Mouse (Mus musculus) right cerebral cortex, postnatal 4 days (tissue): ENCODE data around the gene Hexim2.
A peak's percentile ranks its signal among the peaks of the same experiment; 100 is the strongest.

Source experiments
- DNase-seq: peaks from one replicate; pipeline ENCODE4 v3.0.0-alpha.2; 2022

Hexim2 gene

DNA sequence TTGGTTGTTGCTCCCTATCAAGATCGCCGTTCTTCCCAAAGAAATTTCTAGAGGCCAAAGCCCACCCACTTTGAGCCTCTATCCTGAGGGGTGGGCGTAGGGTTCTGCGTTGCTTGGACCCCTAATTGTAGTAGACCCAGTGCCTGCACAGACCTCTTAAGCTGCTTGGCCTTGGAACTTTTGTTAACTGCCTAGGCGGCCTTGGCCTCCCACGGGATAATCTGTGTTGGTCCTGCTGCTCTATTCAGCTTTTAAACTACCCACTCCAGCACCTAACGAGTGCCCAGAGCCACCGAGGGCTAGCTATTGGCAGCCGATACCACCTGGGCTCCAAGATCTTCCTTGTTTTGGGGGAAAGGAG lies 19.7 kb upstream of the Hexim2 start:
- no peak for DNase-seq

DNA sequence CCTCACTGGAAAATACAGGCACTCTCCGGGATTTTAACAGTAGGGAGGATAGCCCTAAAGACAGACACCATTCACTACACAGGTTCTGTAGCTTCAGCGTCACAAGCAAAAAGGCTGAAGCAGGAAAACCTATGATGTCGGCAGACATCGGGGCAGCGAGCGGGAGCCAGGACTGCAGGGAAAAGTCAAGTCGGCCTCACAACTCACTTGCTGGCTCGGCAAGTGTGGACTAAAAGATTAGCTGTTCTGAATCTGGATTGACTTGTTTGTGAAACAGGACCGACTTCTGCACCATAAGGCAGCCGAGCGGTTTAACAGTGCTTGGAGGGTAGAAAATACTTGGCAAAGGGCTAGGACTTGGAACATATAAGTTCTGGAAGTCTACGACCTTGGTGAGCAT lies 19.2 kb upstream of the Hexim2 start:
- DNase-seq: no peak

DNA sequence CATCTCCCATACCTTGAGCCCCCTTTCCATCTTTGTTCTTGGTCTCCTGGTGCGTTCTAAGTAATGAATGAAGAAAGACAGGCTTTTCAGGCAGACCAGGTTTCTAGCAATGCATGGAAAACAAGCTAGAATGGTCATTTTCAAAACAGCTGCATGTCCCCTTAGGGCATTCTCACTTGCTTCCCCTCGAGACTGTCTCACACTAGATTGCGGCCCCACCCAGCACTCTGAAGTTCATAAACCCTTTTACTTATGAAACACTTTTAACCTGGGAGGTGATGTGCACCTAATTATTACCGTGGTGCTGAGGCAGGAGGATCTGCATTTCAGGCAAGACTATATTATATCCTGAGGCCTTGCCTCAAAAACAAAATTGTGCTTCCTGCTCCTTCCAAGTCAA lies 18.5 kb upstream of the Hexim2 start:
- no peak for DNase-seq

DNA sequence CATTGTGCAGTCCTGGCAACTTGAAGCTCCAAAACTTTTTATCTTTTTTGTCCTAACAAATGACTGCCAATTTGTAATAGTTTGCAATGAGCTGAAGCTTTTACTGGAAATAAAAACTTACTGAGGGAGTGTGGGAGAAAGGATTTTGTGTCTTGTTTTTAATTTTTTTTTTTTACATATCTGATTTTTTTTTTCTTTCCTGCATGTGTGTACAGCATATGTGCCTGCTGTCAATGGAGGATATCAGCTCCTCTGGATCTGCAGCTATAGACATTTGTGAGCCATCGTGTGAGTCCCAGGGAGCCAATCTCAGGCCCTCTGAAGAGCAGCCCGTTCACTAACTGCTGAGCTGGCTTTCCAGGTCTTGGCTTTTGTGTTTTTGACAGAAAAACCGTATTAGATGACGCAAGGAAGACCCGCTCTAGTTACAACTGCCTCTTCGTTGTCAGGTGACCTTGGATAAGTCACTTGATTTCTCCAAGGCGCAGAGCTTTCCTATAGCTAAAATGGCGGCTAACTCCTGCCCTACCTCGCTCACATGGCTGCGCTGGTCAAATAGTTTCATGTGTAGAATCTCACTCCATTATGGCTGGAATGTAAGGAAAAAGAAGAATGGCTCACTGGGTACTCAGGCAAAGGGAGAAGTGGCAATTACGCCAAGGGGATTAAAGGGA lies 17.8 kb upstream of the Hexim2 start:
- DNase-seq: no peak

DNA sequence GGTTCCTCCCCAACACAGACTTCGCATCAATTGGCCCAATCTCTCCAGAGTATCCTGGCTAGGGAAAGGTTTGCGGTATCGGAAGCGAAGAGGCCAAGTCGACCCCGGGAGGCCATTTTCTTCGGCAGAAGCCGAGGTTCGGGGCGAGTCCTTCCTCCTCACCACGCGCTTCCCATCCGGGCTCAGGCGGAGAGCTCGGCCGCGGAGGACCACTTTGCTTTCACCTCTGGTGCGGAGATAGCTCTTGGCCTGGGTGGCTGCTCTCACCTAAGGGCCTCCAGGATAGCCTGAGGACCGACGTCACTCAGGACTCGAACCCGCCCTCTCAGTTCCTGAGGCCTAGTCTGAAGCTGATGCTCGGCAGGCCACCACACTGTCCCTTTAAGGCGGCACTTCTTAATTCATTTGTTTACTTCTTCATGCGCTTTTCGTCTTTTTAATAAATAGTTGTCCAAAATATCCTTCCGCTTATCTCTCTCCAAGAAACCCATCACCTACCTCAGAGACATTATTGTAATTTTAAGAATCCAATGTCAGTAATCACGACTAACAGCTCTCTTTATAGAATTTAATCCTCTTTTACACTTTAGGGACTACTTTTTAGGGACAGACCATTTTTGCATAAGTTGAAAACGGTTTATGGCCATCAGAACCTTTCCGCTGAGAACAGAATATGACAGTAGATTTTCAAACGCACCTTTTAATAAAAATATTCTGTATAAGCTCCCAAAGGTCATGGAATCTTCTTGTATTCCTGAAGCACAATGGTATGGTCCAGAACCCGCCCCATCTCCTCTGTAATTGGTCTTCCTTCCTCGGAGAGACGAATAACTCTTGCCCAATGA lies 16.8 kb upstream of the Hexim2 start:
- DNase-seq: peak; percentile 73

DNA sequence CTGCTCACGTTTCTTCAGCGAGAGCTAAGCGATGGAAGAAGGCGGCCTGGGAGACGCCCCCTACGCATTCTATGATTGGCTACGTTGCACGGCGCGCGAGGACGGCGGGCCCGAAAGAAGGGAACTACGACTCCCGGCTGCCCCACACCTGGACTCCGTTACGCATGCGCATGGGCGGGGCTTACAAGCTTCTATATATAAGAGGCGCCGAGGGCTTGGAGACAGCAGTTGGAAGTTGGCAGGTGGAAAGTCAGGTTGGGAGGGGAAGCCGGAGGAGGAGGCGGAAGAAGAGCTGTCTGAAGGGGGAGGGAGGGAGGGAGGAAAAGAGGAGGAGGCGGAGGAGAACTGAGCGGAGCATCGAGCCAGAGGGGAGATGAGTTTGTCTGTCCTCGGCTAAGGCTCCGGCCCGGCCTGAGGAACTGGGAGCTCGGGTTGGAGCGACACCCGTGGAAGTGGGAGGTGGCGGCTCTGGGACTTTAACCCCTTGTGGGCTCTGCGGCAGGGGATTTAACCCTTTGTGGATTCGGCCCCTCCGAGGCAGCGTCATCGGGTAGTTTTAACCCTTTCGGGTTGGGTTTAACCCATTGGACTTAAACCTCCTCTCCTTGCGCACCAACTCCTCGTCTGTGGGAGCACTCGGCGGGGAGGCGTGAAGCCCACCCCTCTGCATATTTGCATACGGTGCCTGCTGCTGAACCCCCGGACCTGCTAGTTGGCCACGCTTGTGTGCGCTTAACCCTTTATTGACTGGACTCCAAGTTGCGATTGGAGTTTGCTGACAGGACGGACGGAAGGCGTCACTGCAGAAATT lies 16.0 kb upstream of the Hexim2 start, which contains the start of gene Hexim1:
Gene Hexim1, plus strand, starts transcription at position 224 of the 811 bp plus-strand sequence.
- DNase-seq: peak; percentile 99

DNA sequence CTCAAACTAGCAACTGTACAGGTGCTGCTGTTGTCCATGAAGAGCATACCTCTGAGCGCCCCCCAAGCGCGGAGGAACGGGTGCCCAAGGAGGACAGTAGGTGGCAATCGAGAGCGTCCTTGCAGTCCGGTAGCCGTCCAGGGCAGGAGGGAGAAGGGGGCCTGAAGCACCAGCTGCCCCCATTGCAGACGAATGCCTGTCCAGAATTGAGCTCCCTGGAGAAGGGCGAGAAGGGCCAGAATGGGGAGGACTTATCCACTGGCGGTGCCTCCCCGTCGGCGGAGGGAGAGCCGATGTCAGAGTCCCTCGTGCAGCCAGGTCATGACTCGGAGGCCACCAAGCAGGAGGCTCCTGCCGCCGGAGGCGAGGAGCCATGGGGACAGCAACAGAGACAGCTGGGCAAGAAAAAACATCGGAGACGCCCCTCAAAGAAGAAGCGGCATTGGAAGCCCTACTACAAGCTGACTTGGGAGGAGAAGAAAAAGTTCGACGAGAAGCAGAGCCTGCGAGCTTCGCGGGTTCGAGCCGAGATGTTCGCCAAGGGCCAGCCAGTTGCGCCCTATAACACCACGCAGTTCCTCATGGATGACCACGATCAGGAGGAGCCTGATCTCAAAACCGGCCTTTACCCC lies 15.2 kb upstream of the Hexim2 start:
- peak; percentile 67 for DNase-seq

DNA sequence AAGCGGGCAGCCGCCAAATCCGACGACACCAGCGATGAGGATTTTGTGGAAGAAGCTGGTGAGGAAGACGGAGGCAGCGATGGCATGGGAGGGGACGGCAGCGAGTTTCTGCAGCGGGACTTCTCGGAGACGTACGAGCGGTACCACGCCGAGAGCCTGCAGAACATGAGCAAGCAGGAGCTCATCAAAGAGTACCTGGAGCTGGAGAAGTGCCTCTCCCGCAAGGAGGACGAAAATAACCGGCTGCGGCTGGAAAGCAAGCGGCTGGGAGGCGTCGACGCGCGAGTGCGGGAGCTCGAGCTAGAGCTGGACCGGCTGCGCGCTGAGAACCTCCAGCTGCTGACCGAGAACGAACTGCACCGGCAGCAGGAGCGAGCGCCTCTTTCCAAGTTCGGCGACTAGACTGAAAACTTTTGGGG lies 14.6 kb upstream of the Hexim2 start:
- DNase-seq: no peak

DNA sequence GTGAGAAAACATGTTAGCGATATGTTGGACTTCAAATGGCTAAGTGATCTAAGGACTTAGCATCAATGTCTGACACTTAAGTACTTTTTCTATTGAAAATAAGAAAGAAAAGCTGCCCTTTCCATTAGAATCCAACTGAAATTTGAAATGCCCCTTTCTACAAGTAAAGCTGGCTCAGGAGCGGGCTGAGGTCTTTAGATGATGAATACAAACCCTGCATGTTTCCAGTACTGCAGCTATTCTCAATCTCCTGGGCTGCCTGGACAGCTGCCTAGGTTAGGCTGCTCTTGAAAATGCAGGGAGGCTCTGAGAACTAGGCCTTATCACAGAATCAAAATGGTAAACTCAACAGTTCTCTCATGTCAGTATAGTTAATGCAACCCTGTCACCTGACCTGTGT lies 13.4 kb upstream of the Hexim2 start:
- DNase-seq: no peak

DNA sequence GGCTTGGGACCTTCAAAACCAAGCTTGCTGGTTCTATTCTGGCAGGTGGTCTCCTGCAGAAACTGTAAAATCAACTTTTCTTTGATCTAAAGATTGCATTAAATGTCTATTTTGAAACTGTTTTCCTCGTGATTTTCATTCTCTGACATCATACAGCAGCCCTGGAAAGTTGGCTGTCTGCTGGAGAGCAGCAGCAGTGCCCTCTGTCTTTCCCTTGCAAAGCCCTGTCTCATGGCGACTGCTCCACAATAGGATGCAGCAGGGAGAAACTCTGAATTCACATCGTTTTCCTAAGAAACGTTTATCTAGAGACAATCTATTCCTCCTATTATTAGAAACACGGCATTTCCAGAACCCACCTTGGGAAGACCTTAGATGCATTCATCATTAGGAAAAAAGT lies 12.6 kb upstream of the Hexim2 start:
- no peak for DNase-seq

DNA sequence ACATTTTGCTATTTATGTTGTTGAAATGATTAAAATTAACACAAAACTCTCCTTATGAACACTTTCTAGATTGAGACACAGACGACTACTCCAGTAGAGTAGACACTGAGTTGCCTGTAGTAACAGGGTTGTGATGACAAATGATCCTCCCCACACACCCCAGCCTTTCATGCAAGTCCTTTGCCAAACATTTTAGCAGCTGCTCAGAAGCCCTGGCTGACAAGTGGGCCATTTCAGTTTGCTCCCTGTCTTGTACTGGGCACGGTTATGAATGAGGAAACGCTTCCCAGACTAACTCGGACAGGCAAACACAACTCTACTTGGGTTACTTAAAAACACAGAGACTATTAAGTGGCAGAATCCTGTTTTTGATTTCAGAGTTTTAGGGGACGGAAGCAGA lies 11.9 kb upstream of the Hexim2 start:
- DNase-seq: no peak

DNA sequence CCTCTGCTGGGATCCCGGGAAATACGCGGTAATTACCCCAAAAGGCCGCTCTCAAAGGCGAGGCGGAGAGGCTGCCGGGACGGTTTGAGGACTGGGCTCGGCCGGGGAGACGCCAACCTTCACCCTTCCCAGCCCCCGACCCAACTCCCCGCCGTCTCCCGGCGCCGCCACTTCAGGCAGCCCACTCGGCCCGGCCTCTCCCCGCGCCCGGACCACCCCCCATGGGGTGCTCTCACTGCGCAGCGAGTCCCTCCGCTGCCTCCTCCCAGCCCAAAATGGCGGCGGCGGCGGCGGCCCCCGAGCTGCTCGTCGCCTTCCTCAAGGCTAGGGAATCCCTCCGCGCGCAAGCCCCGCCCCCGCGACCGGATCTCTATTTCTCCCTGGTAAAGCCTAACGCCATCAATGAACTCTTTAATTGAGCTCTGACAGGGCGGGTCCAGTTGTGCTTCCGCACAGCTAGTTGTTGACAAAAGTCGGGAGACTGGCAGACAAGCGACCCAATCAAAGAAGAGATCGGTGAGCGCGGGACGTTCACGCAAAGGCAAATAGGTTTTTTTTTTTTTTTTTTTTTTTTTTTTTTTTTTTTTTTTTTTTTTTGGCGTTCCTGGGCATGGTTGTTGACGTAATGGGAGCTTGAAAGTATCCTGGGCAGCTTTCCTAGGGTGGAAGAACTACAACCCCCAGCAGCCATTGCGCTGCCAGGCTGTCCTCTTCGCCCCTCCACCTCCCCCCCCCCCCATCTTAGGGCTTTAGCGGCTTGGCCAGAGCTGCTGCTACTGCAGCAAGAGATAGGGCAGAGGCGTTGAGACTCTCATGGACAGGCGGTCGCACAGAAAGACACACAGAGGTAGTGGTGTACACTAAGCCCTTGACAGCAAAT lies 587 bp downstream of the Hexim2 start:
- peak; percentile 100 for DNase-seq

DNA sequence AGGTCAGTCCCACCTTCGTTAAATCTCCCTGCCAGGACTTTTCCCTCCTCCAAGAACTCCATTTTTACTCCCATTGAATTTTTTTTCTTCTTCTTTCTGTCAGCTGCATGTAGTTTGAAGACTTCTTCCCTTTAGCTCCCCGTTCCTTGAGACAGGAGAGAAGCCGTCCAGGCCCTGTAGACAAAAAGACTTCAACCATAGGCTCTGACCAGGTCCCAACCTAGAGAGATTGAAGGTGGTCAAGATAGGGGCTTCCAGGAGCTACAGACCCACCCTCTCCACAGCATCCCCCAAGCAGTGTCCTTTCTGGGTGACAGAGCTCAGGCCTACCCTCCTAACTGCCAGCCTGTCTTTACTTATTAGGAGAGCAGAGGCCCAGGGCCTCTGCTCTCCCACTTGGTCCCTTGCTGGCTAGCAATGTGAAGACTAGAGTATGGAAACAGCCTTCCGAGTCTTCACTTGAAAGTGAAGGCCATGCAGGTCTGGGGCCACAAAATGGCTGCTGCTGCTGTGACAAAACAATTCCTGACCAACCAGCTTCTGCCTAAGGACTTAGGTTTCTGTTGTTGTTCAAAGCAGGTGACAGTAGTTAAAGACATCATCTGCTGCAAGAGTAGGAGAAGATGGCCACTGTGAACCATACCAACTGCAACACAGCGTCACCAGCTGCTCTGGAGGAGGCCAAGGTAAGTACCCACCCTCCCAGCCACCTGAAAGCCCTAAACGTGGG lies 1.4 kb downstream of the Hexim2 start:
- no peak for DNase-seq

DNA sequence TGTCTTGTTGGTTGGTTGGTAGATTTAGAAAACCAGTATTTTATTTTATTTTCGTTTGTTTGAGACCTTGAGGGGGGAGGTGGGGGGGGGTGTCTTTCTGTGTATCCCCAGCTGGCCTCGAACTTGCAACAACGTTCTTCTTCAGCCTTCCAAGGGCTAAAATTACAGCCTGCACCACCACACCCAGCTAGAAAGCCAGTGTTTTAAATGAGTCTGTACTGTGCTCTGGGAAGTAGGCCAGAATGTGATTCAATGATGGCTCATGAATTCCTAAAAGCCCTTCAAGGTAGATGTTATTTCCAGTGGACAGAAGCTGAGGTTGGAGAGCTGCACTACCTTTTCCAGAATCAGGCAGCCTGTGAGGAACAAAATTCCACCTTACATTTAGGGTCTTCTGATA lies 2.0 kb downstream of the Hexim2 start:
- no peak for DNase-seq

DNA sequence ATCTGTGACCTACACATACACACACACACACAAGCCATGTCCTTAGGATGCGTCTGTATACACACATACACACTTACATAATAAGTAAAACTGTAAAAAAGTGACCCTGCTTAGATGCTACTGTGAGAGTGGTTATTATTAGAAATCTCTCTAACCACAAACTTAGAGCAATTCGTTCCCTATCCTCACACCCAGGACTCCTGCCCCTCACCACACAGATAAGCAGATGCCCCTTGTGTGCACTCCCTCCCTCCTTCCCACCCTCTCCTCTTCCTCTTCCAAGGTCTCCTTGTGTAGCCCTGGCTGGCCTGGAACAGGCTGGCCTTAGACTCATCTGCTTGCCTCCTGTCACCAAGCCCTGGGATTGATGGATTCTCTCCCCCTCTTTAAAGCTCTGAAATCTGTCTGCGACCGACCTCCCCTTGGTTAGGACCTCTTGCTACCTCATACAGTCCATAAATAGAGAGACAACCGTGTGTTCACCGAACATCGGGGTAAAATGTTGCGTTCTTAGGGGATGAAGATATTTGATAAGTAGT lies 3.9 kb downstream of the Hexim2 start:
- DNase-seq: no peak

DNA sequence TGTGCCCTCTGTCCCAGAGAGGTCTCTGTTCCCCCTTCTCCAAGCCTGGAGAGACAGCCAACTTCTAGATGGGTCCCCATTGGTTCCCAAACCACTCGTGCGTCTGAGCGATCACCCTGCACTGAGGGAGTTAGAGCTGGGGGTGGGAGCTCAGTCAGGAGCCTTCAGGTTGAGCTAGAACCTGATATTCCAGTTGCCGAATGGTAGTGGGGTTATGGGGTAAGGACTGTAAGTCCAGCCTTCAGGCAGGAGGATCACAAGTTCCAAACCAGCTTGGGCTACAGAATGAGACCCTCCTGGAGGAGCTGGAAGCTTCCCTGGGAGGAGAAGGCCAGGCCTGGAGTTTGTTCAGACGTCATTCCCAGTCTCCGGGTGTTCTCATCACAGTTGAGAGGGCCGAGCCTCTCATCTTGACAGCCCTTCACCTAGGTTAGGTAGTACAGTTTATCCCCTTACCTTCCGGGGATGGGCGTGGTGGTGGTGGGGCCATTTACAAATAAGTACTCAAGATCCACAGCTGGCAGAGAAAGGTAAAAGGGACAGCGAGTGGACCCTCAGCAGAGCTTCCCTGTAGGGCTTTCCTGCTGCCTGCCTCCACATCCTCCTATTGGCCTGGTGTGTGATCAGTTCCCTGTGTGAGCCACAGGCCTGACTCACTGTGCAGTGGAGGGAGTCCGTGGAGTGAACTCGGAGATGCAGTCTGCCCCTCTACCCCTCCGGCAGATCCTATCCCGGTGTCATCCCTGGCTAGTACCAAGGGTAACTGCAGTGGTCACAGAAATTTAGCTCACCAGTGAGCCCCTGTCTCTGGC lies 7.9 kb downstream of the Hexim2 start:
- DNase-seq: no peak

DNA sequence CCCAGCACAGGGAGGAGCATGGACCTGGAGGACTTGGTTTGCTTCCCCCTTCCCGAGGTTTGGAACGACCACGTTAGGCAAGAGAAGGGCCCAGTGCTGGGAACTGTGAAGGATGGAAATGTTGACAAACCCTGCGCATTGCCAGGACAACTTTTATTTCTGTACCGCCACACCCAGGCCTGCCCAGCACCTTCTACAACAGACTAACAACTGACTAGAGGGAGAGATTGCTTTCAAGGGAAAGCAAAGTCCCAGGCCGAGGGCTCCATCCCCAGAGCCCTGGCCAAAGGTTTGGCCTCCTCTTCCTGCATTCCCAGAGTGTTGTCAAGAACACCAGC lies 8.5 kb downstream of the Hexim2 start:
- DNase-seq: no peak

DNA sequence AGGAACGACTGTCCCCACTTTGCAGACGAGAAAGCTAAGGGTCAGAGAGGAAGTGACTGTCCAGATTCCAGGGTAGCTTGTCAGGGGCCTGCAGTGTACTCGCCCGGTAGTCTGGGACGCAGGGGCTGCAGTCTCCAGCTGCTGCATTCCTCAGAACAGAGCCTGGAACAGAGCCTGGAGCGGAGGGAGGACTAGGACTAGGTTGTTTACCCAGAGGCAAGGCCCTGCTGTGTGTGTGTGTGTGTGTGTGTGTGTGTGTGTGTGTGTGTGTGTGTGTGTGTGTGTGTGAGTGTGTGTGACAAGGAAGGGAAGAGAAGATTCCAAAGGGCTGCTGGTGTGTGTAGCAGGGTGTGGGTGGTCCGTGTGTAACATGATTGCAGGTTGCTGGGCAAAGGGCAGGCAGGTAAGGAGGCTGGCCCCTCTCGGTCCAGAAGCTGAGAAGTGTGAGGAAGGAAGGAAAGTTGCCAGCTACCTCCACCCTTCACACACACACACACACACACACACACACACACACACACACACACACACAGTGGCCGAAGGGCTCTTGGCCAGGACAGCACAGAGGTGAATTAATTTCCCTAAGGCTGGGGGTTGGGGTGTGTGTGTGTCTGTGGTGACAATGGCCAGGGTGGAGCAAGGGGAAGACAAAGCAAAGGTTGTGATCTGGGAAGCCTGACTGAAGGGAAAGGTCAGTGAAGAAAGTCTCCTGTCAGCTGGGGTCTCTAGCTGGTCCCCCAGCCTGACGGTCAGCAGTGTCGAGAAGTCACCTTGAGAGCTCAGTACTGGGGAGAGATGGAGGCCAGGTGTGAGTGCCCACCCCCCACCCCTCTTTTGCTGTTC lies 9.1 kb downstream of the Hexim2 start:
- peak; percentile 26 for DNase-seq

DNA sequence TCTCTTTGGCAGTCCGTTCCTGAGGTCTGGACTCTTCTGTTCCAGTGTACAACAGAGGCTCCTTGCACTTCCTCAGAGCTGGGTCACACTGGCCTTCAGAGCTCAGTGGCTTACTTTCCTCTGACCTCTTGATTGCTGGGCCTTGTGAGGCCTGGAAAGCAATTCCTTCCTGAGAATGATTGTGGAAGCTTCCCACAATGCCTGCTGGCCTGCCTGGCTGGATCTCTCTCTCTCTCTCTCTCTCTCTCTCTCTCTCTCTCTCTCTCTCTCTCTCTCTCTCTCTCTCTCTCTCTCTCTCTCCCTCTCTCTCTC lies 9.7 kb downstream of the Hexim2 start:
- peak; percentile 16 for DNase-seq
